In genomic region chr7:121966169-121966568, GRCm38 (mm10) we compare ENCODE assay signal across 27 mouse cellular contexts. TPM values are rescaled to one million over a fixed set of nuclear protein-coding genes. Genes with fewer than 3 reads are reported as not detected.
DNase-seq lines count a peak whose midpoint lies in the region; ATAC-seq and TF ChIP-seq lines count a peak whose summit lies in the region.
"Had no signal": no experiment of that assay in that cellular context is flagged by ENCODE, and none has a peak within 500 bp of the region (broad histone marks: within the 10 kb centered on the region; RNA-seq: fewer than 3 reads in every experiment).

No protein-coding gene starts in this region.

- no peak for TF ChIP-seq CTCF in testis, adult 2 months (IDR thresholded peaks at IDR 0.05; ENCODE audit: control insufficient read depth, insufficient read depth, insufficient replicate concordance, low read depth, low read length)

- peak overlapping the region; percentile 53 for H3K4me3 ChIP-seq in testis, adult 2 months (ENCODE audit: control insufficient read depth, low read depth, low read length)
- H3K4me3 ChIP-seq: embryonic facial prominence, embryonic 10.5 days; embryonic facial prominence, embryonic 13.5 days; erythroblast, embryonic 14.5 days; forebrain, embryonic 12.5 days; forebrain, embryonic 15.5 days; heart, adult 2 months; heart, embryonic 10.5 days; heart, embryonic 13.5 days had no signal

- H3K36me3 ChIP-seq in testis, adult 2 months (ENCODE audit: control insufficient read depth, insufficient read depth, low read length): peaks cover 2% of the 10 kb centered on the region; the same call in 1 of the 2 replicates

- no peak overlapping the region for H3K27ac ChIP-seq in testis, adult 2 months (ENCODE audit: control insufficient read depth, insufficient read depth, low read depth, low read length)
- H3K27ac ChIP-seq: embryonic facial prominence, embryonic 10.5 days; embryonic facial prominence, embryonic 13.5 days; forebrain, embryonic 12.5 days; forebrain, embryonic 15.5 days; heart, adult 2 months; heart, embryonic 10.5 days; heart, embryonic 13.5 days; hindbrain, embryonic 14.5 days had no signal

- DNase-seq in adrenal gland, postnatal 10 days: peak; percentile 17
- DNase-seq in adrenal gland, adult 18-20 months (ENCODE audit: low spot score in 2 of 2): no peak
- DNase-seq in testis, postnatal 10 days (ENCODE audit: low spot score): no peak
- DNase-seq in retina, postnatal 1 day: no peak
- no peak for DNase-seq in thymus, postnatal 0 days (ENCODE audit: low spot score)
- DNase-seq: adrenal gland, postnatal 25 days; cerebellum, adult 11-12 months; cerebellum, adult 8-10 months; cerebellum, postnatal 10 days; cerebellum, postnatal 36 days; embryo, embryonic 11 days; gastrocnemius, postnatal 25 days; heart, adult 2 months; heart, postnatal 14 days; heart, postnatal 4 days had no signal

- no peak for TF ChIP-seq POLR2A in testis, adult 2 months (IDR thresholded peaks at IDR 0.05; ENCODE audit: control insufficient read depth, low read depth, low read length)

- no peaks in the 10 kb centered on the region for H3K4me1 ChIP-seq in testis, adult 2 months (ENCODE audit: control insufficient read depth, insufficient read depth, low read length)
- H3K4me1 ChIP-seq: embryonic facial prominence, embryonic 10.5 days; embryonic facial prominence, embryonic 13.5 days; forebrain, embryonic 12.5 days; forebrain, embryonic 15.5 days had no signal

- peak; percentile 82 for ATAC-seq in megakaryocyte, adult 5-6 weeks (ENCODE audit: poor library complexity, severe bottlenecking)
- ATAC-seq: activated CD4-positive, CD25-positive, alpha-beta regulatory T cell, adult 4 months; CD4-positive, CD25-positive, alpha-beta regulatory T cell, adult 4 months; forebrain, embryonic 15.5 days had no signal

- no peaks in the 10 kb centered on the region for H3K27me3 ChIP-seq in testis, adult 2 months (ENCODE audit: control insufficient read depth, insufficient read depth, low read length)
- H3K27me3 ChIP-seq: embryonic facial prominence, embryonic 13.5 days; forebrain, embryonic 12.5 days; forebrain, embryonic 15.5 days; heart, embryonic 13.5 days had no signal

RNA-seq across cellular contexts. Expression of gene Cog7, which starts 15.3 kb away (rescaled TPM):
- 10 to 100 TPM; 24.3 to 25.3 TPM for total RNA-seq in adrenal gland, postnatal 10 days (2021)
- total RNA-seq in adrenal gland, adult 18-20 months (2021): 10 to 100 TPM; 26.5 to 27.5 TPM
- 37.9 and 45.1 TPM in 2 replicates for polyA plus RNA-seq in testis, adult 2 months (2012; rRNA removed)
- 7.6 and 7.7 TPM in 2 replicates for total RNA-seq in megakaryocyte, adult 5-6 weeks (2015)
- 7.8 and 8.3 TPM in 2 replicates for total RNA-seq in megakaryocyte, adult 5-6 weeks (2017)
- 5.5 and 10.9 TPM in 2 replicates for polyA plus RNA-seq in thymus, postnatal 0 days (2015; fragmentation: Nextera tagmentation; extraction: Ambion mirVana)

RNA-seq across cellular contexts. Expression of gene Gga2, which starts 54.9 kb away (rescaled TPM):
- 10 to 100 TPM; 21.4 to 28.1 TPM for total RNA-seq in adrenal gland, postnatal 10 days (2021)
- 10 to 100 TPM; 17.4 to 36.3 TPM for total RNA-seq in adrenal gland, adult 18-20 months (2021)
- polyA plus RNA-seq in testis, adult 2 months (2012; rRNA removed): 4.8 and 7.9 TPM in 2 replicates
- total RNA-seq in megakaryocyte, adult 5-6 weeks (2015): 3.9 and 5.2 TPM in 2 replicates
- total RNA-seq in megakaryocyte, adult 5-6 weeks (2017): 3.4 and 5.1 TPM in 2 replicates
- 27.0 and 27.9 TPM in 2 replicates for polyA plus RNA-seq in thymus, postnatal 0 days (2015; fragmentation: Nextera tagmentation; extraction: Ambion mirVana)
